Mouse (Mus musculus): ENCODE data around the gene Strn4.

The Strn4 gene

DNA sequence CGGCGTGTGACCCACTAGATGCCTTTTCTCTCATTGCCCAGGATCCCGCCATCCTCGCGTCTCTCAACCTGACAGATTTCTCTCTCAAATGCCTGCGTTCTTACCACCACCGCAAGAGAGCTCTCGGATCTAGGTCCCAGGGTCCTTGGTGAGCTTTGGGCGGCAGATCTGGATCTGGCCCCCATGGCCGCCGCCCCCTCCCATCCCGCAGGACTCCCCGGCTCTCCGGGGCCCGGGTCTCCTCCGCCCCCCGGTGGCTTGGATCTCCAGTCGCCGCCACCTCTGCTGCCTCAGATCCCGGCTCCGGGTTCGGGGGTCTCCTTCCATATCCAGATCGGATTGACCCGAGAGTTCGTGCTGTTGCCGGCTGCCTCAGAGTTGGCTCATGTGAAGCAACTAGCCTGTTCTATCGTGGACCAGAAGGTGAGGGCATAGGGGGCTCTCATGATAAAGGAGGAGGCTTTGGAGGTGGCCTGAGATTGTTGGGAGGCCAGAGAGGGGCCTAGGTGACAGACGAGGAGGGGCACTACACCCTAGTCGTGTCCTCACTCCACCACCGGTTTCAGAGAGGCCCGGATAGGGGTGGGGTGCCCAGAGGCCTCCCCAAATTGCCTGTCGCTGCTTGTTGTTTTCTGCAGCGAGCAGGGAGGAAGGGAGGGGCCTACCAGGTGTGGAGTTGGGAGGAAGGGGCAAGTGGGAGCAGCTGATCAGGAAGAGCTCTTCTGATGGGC is 27.9 kb downstream of the Strn4 start:
- peak; percentile 86 for DNase-seq

- no peak for DNase-seq
Observed at GRCm38 (mm10) chr7:16844696-16845071, 29.0 kb downstream of the Strn4 start.

DNA sequence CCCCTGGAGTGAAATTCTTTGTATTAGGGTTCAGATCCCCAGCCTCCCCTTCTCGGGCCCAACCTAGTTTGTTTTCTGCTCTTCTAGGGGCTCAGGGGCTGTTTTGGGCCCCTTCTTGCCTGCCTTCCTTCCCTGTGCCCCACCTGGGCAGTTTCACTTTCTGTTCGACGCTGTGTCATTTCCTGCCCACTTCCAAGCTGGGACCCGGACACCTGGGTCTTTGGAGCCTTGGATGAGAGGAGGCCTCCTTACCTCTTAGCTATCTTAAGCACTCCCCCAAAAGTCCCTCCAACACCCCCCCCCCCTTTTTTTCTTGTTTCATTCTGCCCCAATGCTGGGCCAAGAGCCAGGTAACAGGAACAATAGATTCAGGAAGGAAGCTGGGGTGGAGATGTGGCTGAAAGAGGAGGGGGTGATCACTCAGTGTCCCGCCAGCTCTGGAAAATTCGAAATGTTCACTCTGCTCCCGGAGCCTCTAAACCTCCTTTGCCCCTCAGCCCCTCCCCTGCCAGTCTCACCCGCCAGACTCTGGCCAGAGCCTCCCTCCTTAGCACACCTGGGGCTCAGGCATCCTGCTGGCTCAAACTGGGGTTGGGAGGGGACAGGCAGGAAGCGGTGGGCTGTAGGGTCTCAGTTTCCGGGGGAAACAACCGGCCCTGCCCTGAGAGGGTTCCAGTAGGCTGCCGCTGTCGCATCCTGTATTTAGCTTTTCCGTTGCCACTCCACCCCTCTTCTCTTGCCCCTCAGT is 29.6 kb downstream of the Strn4 start:
- peak; percentile 87 for DNase-seq

DNA sequence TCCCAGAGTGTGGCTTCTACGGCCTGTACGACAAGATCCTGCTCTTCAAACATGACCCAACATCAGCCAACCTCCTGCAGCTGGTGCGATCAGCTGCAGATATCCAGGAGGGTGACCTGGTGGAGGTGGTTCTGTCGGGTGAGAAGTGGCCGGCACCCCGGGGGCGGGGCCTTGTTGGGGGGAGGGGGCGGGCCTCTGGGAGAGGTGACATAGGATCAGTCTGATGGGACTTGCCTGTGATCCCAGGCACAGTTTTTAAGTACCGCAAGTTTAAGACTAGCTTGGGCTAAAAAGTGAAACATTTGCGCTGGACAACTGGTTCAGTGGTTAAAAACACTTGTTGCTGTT is 30.1 kb downstream of the Strn4 start:
- DNase-seq: no peak

DNA sequence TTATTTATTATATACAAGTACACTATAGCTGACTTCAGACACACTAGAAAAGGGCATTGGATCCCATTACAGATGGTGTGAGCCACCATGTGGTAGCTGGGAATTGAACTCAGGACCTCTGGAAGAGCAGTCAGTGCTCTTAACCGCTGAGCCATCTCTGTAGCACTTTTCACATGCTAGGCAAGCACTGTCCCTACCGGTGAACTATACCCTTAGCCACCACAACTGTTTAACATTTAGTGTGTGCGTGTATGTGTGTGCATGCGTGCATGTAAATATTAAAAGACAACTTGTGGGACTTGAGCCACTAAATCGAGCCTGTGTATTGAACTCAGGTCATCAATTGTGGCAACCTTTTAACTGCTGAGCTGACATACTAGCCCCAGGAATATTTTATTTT is 31.1 kb downstream of the Strn4 start:
- no peak for DNase-seq

DNA sequence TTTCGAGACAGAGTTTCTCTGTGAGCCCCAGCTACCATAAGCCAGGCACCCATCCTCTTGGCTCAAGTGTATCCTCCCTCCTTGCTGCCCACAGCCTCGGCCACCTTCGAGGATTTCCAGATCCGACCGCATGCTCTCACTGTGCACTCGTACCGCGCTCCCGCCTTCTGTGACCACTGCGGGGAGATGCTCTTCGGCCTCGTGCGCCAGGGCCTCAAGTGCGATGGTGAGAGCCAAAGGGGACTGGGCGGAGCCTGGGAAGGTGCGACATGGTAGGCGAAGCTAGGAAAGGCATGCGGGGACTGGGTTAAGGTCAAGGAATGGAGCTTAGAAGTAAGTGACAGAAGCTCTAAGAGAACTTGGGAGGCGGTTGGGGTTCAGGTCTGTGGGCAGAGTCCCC is 31.8 kb downstream of the Strn4 start:
- DNase-seq: no peak

DNA sequence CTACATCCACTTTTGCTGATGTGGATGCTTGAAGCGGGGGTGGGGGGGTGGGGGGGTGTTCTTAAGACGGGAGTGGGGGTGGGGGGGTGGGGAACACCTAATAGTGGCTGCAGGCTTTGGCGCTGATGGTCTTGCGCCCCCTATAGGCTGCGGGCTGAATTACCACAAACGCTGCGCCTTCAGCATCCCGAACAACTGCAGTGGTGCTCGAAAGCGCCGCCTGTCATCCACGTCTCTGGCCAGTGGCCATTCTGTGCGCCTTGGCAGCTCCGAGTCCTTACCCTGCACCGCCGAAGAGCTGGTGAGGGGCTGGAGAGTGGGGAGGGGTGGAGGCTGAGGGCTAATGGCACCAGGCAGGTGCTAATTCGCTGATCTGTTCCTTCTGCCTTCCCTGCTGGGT is 32.9 kb downstream of the Strn4 start:
- DNase-seq: peak; percentile 58

DNA sequence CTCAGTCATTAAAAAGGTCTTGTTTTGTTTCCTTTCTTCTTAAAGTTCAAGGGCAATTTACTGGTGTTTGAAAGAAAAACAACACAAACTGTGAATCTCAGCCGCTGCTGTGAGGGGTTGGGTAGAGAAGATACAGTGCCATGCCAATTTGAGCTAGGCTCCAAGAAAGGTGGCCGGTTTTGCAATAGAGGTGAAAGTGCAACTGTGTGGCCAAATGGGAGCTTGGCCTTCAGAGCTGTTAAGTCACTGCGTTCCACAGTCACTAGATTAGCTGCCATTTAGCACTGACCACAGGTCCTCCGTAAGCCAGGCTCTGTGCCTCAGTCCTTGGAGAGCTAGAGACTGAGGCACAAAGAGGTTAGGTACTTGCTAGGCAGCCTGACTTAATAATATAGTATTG is 35.9 kb downstream of the Strn4 start:
- no peak for DNase-seq

GRCm38 (mm10) chr7:16853302-16853831 is 37.7 kb downstream of the Strn4 start:
- no peak for DNase-seq

GRCm38 (mm10) chr7:16858336-16858735 is 42.6 kb downstream of the Strn4 start:
- DNase-seq: peak; percentile 68

DNA sequence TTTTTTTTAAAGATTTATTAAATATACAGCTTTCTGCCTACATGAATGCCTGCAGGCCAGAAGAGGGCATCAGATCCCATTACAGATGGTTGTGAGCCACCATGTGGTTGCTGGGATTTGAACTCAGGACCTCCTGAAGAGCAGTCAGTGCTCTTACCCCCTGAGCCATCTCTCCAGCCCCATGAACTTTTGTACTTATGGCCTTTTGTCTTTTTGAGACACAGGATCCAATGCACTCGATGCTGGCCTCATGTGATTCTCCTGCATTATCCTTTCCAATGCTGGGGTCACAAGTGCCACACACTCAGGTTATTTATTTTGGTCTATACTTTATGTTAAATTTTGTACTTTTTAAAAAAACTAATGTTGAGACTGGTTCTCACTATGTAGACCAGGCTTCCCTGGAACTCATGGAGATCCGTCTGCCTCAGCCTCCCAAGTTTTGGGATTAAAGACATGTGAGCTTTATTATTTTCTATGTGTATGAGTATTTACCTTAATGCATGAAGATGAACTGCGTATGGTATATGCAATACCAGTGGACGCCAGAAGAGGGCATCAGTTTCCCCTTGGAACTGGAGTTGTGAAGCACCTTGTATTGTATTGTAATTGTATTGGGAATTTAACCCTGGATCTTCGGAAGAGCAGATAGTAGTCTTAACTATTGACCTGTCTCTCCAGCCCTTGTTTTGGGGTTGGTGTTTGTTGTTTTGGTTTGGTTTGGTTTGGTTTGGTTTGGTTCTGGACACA is 44.4 kb downstream of the Strn4 start:
- DNase-seq: peak; percentile 69

DNA sequence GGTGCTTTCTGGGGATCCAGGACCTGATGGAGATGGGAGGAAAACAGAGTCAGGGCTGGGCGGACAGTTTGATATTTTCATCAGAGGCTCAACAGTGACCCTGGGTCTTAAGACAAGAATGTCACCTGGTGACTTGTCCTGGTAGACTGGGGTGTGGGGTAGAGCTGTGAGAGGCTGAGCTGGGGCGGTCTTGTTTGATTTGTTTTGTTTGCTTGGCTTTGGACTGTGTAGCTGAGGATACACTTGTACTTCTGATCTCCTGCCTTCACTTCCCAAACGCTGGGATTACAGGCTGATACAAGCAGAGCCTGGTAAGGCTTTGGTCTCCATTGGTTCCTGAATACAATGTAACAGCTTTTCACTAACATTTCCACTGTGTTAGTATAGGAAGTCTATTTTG is 51.8 kb downstream of the Strn4 start:
- no peak for DNase-seq

DNA sequence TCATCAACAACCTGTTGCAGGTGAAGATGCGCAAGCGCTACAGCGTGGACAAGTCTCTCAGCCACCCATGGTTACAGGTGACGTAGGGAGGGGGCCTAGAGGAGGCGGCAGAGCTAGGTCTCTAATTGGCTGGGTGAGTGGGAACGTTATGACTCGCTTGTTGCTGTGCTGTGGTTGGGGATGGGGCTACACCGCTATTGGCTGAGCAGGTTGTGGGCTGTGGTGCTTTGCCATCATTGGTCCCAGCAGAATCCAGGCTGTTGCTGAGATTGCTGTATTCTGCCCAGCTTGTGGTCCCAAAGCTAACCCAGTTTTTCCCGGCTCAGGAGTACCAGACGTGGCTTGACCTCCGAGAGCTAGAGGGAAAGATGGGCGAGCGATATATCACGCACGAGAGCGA is 53.8 kb downstream of the Strn4 start:
- DNase-seq: no peak

DNA sequence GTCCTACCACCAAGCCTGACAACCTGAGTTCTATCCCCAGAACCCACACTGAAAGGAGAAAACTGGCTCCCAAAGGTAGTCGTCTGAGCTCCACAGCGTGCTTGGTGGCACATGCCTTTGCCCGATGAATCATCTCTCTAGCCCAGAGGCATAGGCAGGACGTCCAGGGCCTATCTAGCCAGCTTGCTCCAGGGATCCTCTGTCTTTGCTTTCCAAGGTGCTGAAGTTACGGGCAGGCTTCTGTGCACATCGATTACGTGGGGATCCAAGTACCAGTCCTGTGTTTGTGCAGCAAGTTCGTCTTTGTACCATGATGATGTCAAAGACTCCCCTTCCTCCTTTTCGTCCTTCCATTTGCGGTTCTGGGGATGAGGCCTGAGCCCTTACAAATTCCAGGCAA is 55.9 kb downstream of the Strn4 start:
- DNase-seq: no peak

DNA sequence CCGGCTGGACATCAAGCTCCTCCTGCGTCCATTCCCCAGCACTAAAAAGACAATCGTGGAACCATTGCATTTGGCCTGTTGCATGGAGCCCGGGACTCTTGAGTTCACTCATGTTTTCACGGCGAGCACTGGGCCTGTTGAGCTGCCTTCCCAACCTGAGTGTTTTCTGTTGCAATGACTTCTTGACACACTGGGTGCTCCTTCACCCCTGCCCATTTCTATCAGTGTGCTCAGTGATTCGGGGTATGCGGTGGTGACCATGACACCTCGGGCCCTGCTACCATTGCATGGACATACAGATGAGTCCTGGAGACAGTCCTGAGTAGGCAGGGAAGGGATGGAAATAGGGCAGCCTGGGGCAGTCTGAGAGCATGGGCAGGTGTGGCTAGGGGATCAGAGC is 56.8 kb downstream of the Strn4 start:
- DNase-seq: no peak

GRCm38 (mm10) chr7:16873392-16873791 is 57.7 kb downstream of the Strn4 start:
- DNase-seq: no peak

DNA sequence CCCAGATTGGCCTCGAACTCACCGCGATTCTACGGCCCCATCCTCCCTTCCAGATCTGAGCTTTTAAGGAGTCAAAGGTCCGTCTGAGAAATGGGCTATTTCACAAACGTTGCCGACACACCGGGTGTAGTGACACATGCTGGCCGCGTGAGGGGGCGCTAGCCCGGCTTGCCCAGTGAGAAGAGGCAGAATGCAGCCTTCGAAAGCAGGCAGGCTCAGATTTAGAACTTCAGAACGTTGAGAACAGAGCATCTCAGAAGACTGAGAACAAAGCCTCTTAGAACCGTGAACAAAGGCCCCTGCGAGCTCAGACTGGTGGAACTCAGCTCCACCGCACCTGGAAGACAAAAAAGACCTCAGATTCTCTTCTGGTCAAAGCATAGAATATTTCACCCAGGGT is 58.5 kb downstream of the Strn4 start:
- peak; percentile 81 for DNase-seq

GRCm38 (mm10) chr7:16874756-16875309 is 59.1 kb downstream of the Strn4 start:
- peak; percentile 99 for DNase-seq

DNA sequence AGATGAGACGGTGACA is 59.4 kb downstream of the Strn4 start, which contains the start of gene Dact3:
TSS of gene Dact3 (plus strand) at position 8 of the 16 bp plus-strand sequence.
- DNase-seq: no peak

DNA sequence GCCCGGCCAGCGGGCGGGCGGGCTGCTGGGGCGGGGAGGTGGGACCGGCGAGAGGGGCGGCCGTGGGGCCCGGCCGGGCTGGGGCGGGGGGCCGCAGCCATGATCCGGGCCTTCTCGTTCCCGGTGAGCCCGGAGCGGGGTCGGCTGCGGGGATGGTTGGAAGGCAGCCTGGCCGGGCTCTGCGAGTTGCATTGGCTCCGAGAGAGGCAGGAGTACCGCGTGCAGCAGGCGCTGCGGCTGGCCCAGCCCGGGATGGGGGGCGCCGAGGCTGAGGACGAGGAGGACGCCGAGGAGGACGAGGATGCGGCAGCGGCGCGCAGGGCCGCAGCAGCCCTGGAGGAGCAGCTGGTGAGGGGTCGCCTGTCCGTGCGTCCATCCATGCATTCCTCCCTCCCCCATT is 59.6 kb downstream of the Strn4 start:
- DNase-seq: no peak

DNA sequence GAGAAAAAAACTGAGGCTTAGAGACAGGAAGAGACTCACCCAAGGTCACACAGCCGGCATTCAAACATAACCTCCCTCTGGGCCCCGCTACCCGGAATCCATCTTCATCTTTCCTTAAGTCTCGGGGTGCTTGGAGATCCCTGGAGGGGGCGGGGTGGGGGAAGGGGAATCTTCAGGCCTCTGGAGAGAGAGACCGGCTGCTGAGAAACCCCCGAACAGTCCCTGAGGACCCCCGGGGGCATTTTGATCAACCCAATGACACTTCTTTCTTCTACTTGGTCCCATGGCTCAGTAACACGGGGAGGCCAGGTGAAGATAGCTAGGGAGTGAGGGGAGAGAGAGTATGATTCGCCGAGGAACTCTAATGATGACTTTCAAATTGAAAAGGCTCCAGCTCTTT is 60.3 kb downstream of the Strn4 start:
- DNase-seq: no peak

- peak; percentile 29 for DNase-seq
Observed at GRCm38 (mm10) chr7:16876608-16877007, 60.9 kb downstream of the Strn4 start.

DNA sequence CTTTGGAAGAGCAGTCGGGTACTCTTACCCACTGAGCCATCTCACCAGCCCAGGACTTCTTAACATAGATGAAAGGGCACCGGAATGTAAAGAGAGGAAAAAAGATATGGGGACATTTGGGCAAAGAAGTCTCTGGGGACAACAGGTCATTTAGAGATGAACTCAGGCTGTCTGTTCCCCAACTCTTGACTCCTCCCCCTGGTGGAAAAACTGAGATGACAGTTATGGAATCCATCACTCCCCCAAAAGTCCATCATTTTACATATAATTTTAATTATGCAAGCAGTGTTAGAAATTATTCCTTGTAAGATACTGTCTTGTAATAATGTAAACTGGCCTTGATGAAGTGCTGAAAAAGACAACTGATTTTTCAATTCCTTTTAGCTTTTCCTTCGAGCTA is 62.0 kb downstream of the Strn4 start:
- no peak for DNase-seq
